Mouse (Mus musculus) MEL (cell line): ENCODE results near the gene Gpr142. TPM values are rescaled to one million over a fixed set of nuclear protein-coding genes. Genes with fewer than 3 reads are reported as not detected.

Experiments used
- DNase-seq: peaks from one replicate; pipeline ENCODE4 v3.0.0; 2011; ENCODE audit warnings: low read depth, low spot score
- H3K27ac ChIP-seq: 2 replicates; pipeline ENCODE4 v1.5.1; 2012; ENCODE audit warnings: low read depth, mild to moderate bottlenecking, control low read depth, low read length, moderate library complexity; ENCODE audit not compliant: control insufficient read depth
- H3K27me3 ChIP-seq, 2 experiments: fragments of 150-350 bp in 1 of 2; sonication (generic) in 1 of 2; 2 replicates each; pipeline ENCODE4 v1.6.1; 2012; ENCODE audit warnings: low read length in 2 of 2, mild to moderate bottlenecking in 2 of 2, improper control_type of control experiment in 1 of 2, moderate library complexity in 1 of 2; ENCODE audit not compliant: insufficient read depth in 2 of 2, control insufficient read depth in 1 of 2
- H3K36me3 ChIP-seq, 2 experiments: 2 replicates each; pipeline ENCODE4 v1.6.1; 2012 to 2014; ENCODE audit warnings: low read length in 2 of 2, improper control_type of control experiment in 1 of 2, inconsistent platforms in 1 of 2, mild to moderate bottlenecking in 1 of 2; ENCODE audit not compliant: insufficient read depth in 2 of 2, control insufficient read depth in 1 of 2
- H3K4me1 ChIP-seq, 2 experiments: fragments of 150-350 bp in 1 of 2; sonication (generic) in 1 of 2; 2 replicates each; pipeline ENCODE4 v1.6.1; 2012; ENCODE audit warnings: low read length in 2 of 2, improper control_type of control experiment in 1 of 2, mild to moderate bottlenecking in 1 of 2; ENCODE audit not compliant: insufficient read depth in 2 of 2, control insufficient read depth in 1 of 2
- H3K4me3 ChIP-seq, 2 experiments: fragments of 150-350 bp in 1 of 2; sonication (generic) in 1 of 2; 2 replicates each; pipeline ENCODE4 v1.5.1; 2012; ENCODE audit warnings: low read depth in 2 of 2, low read length in 2 of 2, mild to moderate bottlenecking in 2 of 2, moderate library complexity in 2 of 2, control low read depth in 1 of 2, improper control_type of control experiment in 1 of 2; ENCODE audit not compliant: control insufficient read depth in 1 of 2, insufficient read depth in 1 of 2
- H3K79me2 ChIP-seq: 2 replicates; pipeline ENCODE4 v1.6.1; 2012; ENCODE audit warnings: mild to moderate bottlenecking, low read length, moderate library complexity; ENCODE audit not compliant: control insufficient read depth, poor library complexity, insufficient read depth
- H3K9ac ChIP-seq: 2 replicates; pipeline ENCODE4 v1.6.1; 2012; ENCODE audit warnings: low read depth, mild to moderate bottlenecking, control low read depth, low read length, moderate library complexity; ENCODE audit not compliant: control insufficient read depth, poor library complexity, severe bottlenecking
- H3K9me3 ChIP-seq: fragments of 150-350 bp; sonication (generic); replicated peaks from 2 replicates; pipeline ENCODE4 v1.6.1; 2012; ENCODE audit warnings: mild to moderate bottlenecking, low read length, improper control_type of control experiment, moderate library complexity; ENCODE audit not compliant: insufficient read depth
- BHLHE40 ChIP-seq: IDR thresholded peaks from 2 replicates; pipeline ENCODE4 v1.6.1; 2012; ENCODE audit warnings: low read depth, mild to moderate bottlenecking, inconsistent platforms, low read length, improper control_type of control experiment, borderline replicate concordance
- CHD1 ChIP-seq: IDR thresholded peaks from 2 replicates; pipeline ENCODE4 v1.6.1; 2012; ENCODE audit warnings: low read depth, mild to moderate bottlenecking, inconsistent platforms, low read length, improper control_type of control experiment
- CHD2 ChIP-seq: IDR thresholded peaks from 2 replicates; pipeline ENCODE4 v1.6.1; 2011; ENCODE audit warnings: low read length, improper control_type of control experiment
- EP300 ChIP-seq, 2 experiments: IDR thresholded peaks; 2 replicates each; pipeline ENCODE4 v1.6.1; 2011; ENCODE audit warnings: improper control_type of control experiment in 2 of 2, low read length in 2 of 2, low read depth in 1 of 2, mild to moderate bottlenecking in 1 of 2
- GABPA ChIP-seq: IDR thresholded peaks from 2 replicates; pipeline ENCODE4 v1.6.1; 2012; ENCODE audit warnings: low read depth, mild to moderate bottlenecking, inconsistent platforms, low read length, improper control_type of control experiment, moderate library complexity
- GATA1 ChIP-seq: IDR thresholded peaks from 2 replicates; pipeline ENCODE4 v1.6.1; 2011; ENCODE audit warnings: low read depth, low read length, improper control_type of control experiment
- HCFC1 ChIP-seq: IDR thresholded peaks from 2 replicates; pipeline ENCODE4 v1.6.1; 2012; ENCODE audit warnings: low read depth, mild to moderate bottlenecking, inconsistent platforms, low read length, improper control_type of control experiment, moderate library complexity
- JUND ChIP-seq: IDR thresholded peaks from 2 replicates; pipeline ENCODE4 v1.6.1; 2011; ENCODE audit warnings: low read depth, mild to moderate bottlenecking, improper control_type of control experiment, low read length
- KAT2A ChIP-seq: conservative IDR thresholded peaks from 2 replicates; pipeline ENCODE4 v1.6.1; 2012; ENCODE audit warnings: low read depth, low read length, improper control_type of control experiment, inconsistent platforms
- MAFK ChIP-seq: IDR thresholded peaks from 2 replicates; pipeline ENCODE4 v1.6.1; 2011; ENCODE audit warnings: low read depth, mild to moderate bottlenecking, low read length, improper control_type of control experiment, borderline replicate concordance
- MAX ChIP-seq: IDR thresholded peaks from 2 replicates; pipeline ENCODE4 v1.6.1; 2011; ENCODE audit warnings: low read length, improper control_type of control experiment
- MAZ ChIP-seq: IDR thresholded peaks from 2 replicates; pipeline ENCODE4 v1.6.1; 2012; ENCODE audit warnings: low read depth, mild to moderate bottlenecking, inconsistent platforms, low read length, improper control_type of control experiment
- NRF1 ChIP-seq: IDR thresholded peaks from 2 replicates; pipeline ENCODE4 v1.6.1; 2014; ENCODE audit warnings: low read depth, mild to moderate bottlenecking, inconsistent platforms, low read length, improper control_type of control experiment, moderate library complexity; ENCODE audit not compliant: poor library complexity, insufficient read depth, severe bottlenecking
- POLR2AphosphoS2 ChIP-seq: IDR thresholded peaks from 2 replicates; pipeline ENCODE4 v1.6.1; 2011; ENCODE audit warnings: low read length, improper control_type of control experiment
- POLR2AphosphoS5 ChIP-seq: IDR thresholded peaks from 2 replicates; pipeline ENCODE4 v1.6.1; 2012; ENCODE audit warnings: low read depth, borderline replicate concordance, mild to moderate bottlenecking, inconsistent platforms, low read length, moderate library complexity, mixed read lengths
- RAD21 ChIP-seq: IDR thresholded peaks from 2 replicates; pipeline ENCODE4 v1.6.1; 2011; ENCODE audit warnings: mild to moderate bottlenecking, low read depth, low read length, improper control_type of control experiment
- RCOR1 ChIP-seq: IDR thresholded peaks from 2 replicates; pipeline ENCODE4 v1.6.1; 2012; ENCODE audit warnings: low read depth, mild to moderate bottlenecking, inconsistent platforms, low read length, improper control_type of control experiment
- SIN3A ChIP-seq: IDR thresholded peaks from 2 replicates; pipeline ENCODE4 v1.6.1; 2012; ENCODE audit warnings: low read length, improper control_type of control experiment, inconsistent platforms
- TBP ChIP-seq: IDR thresholded peaks from 2 replicates; pipeline ENCODE4 v1.8.0; 2011; ENCODE audit warnings: low read depth, low read length, improper control_type of control experiment
- TCF12 ChIP-seq: IDR thresholded peaks from 2 replicates; pipeline ENCODE4 v1.6.1; 2014; ENCODE audit warnings: low read depth, mild to moderate bottlenecking, inconsistent platforms, low read length, improper control_type of control experiment, moderate library complexity
- USF1 ChIP-seq: IDR thresholded peaks from 2 replicates; pipeline ENCODE4 v1.6.1; 2014; ENCODE audit warnings: low read depth, mild to moderate bottlenecking, inconsistent platforms, low read length, improper control_type of control experiment, moderate library complexity
- ZC3H11A ChIP-seq: IDR thresholded peaks from 2 replicates; pipeline ENCODE4 v1.6.1; 2012; ENCODE audit warnings: low read depth, mild to moderate bottlenecking, inconsistent platforms, low read length, improper control_type of control experiment
- ZMIZ1 ChIP-seq: IDR thresholded peaks from 2 replicates; pipeline ENCODE4 v1.6.1; 2012; ENCODE audit warnings: low read depth, mild to moderate bottlenecking, inconsistent platforms, low read length, improper control_type of control experiment, moderate library complexity
- ZNF384 ChIP-seq: IDR thresholded peaks from 2 replicates; pipeline ENCODE4 v1.6.1; 2012; ENCODE audit warnings: low read depth, mild to moderate bottlenecking, inconsistent platforms, low read length, improper control_type of control experiment
- polyA plus RNA-seq, 2 experiments: library from polyadenylated mRNA; stranded (reverse) in 1 of 2; unstranded in 1 of 2; fragments of >175 nt in 1 of 2; fragments of >200 nt in 1 of 2; gene quantifications; 2 replicates each; pipeline versions ENCODE4 v1.2.1 to v1.2.4; 2012; ENCODE audit warnings: low replicate concordance in 2 of 2, low read depth in 1 of 2; ENCODE audit not compliant: insufficient read length in 2 of 2, insufficient read depth in 1 of 2, missing spikeins in 1 of 2
- total RNA-seq: library from RNA; depleted of rRNA; stranded (reverse); fragments of 300-350 nt; gene quantifications from 2 replicates; pipeline ENCODE4 v1.2.3, GENCODE M21; 2012

The Gpr142 gene
- total and polyA plus RNA-seq, 3 experiments = not detected

GRCm38 (mm10) chr11:114844464-114845220 is 45.9 kb downstream of the Gpr142 start:
- Histone ChIP-seq H3K79me2 (no peaks in the 10 kb centered on the region), H3K4me1 (no peaks in the 10 kb centered on the region)

GRCm38 (mm10) chr11:114846336-114846735 is 47.6 kb downstream of the Gpr142 start:
- no peaks in the 10 kb centered on the region for H3K9me3 ChIP-seq

More at GRCm38 (mm10) chr11:114844464-114845220, 45.9 kb downstream of the Gpr142 start:
- H3K27ac ChIP-seq = no peak overlapping the region
- no peaks in the 10 kb centered on the region for H3K9me3 ChIP-seq
- no peak overlapping the region for H3K9ac ChIP-seq
- H3K27me3 ChIP-seq = no peaks in the 10 kb centered on the region
- H3K36me3 ChIP-seq = no peaks in the 10 kb centered on the region
- no peak for TF ChIP-seq GABPA
- no peak for TF ChIP-seq SIN3A
- no peak for TF ChIP-seq RAD21
- no peak for TF ChIP-seq ZC3H11A
- TF ChIP-seq MAX = no peak
- no peak for DNase-seq
- H3K4me3 ChIP-seq = no peak overlapping the region

GRCm38 (mm10) chr11:114847008-114847407 is 48.3 kb downstream of the Gpr142 start:
- H3K4me1 ChIP-seq = no peaks in the 10 kb centered on the region

More at GRCm38 (mm10) chr11:114846336-114846735, 47.6 kb downstream of the Gpr142 start:
- Histone ChIP-seq H3K4me3 (no peak overlapping the region), H3K9ac (no peak overlapping the region), H3K27me3 (no peaks in the 10 kb centered on the region), H3K27ac (no peak overlapping the region), H3K79me2 (no peaks in the 10 kb centered on the region), H3K36me3 (no peaks in the 10 kb centered on the region), H3K4me1 (no peaks in the 10 kb centered on the region)
- no peak for DNase-seq
- no peak for TF ChIP-seq JUND
- no peak for TF ChIP-seq ZMIZ1
- TF ChIP-seq BHLHE40 = no peak
- TF ChIP-seq ZNF384 = no peak
- TF ChIP-seq HCFC1 = no peak
- no peak for TF ChIP-seq NRF1
- TF ChIP-seq MAX = no peak
- TF ChIP-seq TCF12 = no peak
- no peak for TF ChIP-seq EP300 (IDR thresholded peaks at IDR 0.05; ENCODE audit: low read depth in 1 of 2, low read length in 2 of 2)
- TF ChIP-seq USF1 = no peak
- no peak for TF ChIP-seq RCOR1
- TF ChIP-seq MAFK = no peak
- TF ChIP-seq CHD2 = no peak
- TF ChIP-seq GATA1 = no peak
- no peak for TF ChIP-seq RAD21

More at GRCm38 (mm10) chr11:114847008-114847407, 48.3 kb downstream of the Gpr142 start:
- Histone ChIP-seq H3K27ac (no peak overlapping the region), H3K9me3 (no peaks in the 10 kb centered on the region), H3K36me3 (no peaks in the 10 kb centered on the region), H3K9ac (no peak overlapping the region), H3K79me2 (no peaks in the 10 kb centered on the region), H3K27me3 (no peaks in the 10 kb centered on the region), H3K4me3 (no peak overlapping the region)
- no peak for TF ChIP-seq JUND
- TF ChIP-seq GABPA = no peak
- TF ChIP-seq CHD1 = no peak
- no peak for TF ChIP-seq POLR2AphosphoS5
- TF ChIP-seq BHLHE40 = no peak
- TF ChIP-seq SIN3A = no peak
- TF ChIP-seq MAFK = no peak
- TF ChIP-seq MAZ = no peak
- TF ChIP-seq ZNF384 = no peak
- TF ChIP-seq USF1 = no peak
- no peak for TF ChIP-seq KAT2A
- no peak for TF ChIP-seq EP300 (IDR thresholded peaks at IDR 0.05; ENCODE audit: low read depth in 1 of 2, low read length in 2 of 2)
- no peak for TF ChIP-seq TCF12
- no peak for TF ChIP-seq RAD21
- no peak for TF ChIP-seq POLR2AphosphoS2
- TF ChIP-seq TBP = no peak
- no peak for DNase-seq
